Mouse (Mus musculus) G1E-ER4 (cell line): ENCODE results near the gene Rps5. TPM values are rescaled to one million over a fixed set of nuclear protein-coding genes. Genes with fewer than 3 reads are reported as not detected.

Source experiments
- GATA1 ChIP-seq: IDR thresholded peaks from one replicate; pipeline ENCODE4 v1.8.0; 2012; ENCODE audit warnings: low read length, inconsistent platforms
- polyA plus RNA-seq: library from polyadenylated mRNA; stranded (reverse); fragments of >175 nt; gene quantifications from 2 replicates; pipeline ENCODE4 v1.2.3, GENCODE M21; 2012

Rps5 gene
- polyA plus RNA-seq, 1 experiment = 2,301 TPM

GRCm38 (mm10) chr7:12965678-12966091 lies 43.6 kb downstream of the Rps5 start, which contains the start of gene Zfp324:
Zfp324 (plus strand) TSS chr7:12965838.
- TF ChIP-seq GATA1 = no peak

GRCm38 (mm10) chr7:12966104-12966845 lies 44.2 kb downstream of the Rps5 start:
- no peak for TF ChIP-seq GATA1

GRCm38 (mm10) chr7:12970906-12971305 lies 48.8 kb downstream of the Rps5 start:
- no peak for TF ChIP-seq GATA1

Other genes with a start within 250 kb of the Rps5 start
- gene Vmn2r55, start 237.3 kb upstream of the Rps5 start, polyA plus RNA-seq = not detected in 2 replicates
- gene Vmn2r56, start 187.3 kb upstream of the Rps5 start, polyA plus RNA-seq = not detected in 2 replicates
- gene Zscan18, start 118.7 kb upstream of the Rps5 start, polyA plus RNA-seq = not detected in 2 replicates
- 0.21 and 0.25 TPM in 2 replicates for gene Zfp329, start 103.4 kb upstream of the Rps5 start, polyA plus RNA-seq
- gene Zfp110, start 87.5 kb upstream of the Rps5 start, polyA plus RNA-seq = 2.3 and 3.0 TPM in 2 replicates
- gene Zfp128, start 41.1 kb upstream of the Rps5 start, polyA plus RNA-seq = 0.65 and 0.75 TPM in 2 replicates
- 4.1 and 5.8 TPM in 2 replicates for gene Zscan22, start 24.5 kb upstream of the Rps5 start, polyA plus RNA-seq
- gene Rnf225, start 5.1 kb downstream of the Rps5 start, polyA plus RNA-seq = 2.0 and 3.0 TPM in 2 replicates
- 4.6 and 5.0 TPM in 2 replicates for gene Zfp324, start 43.5 kb downstream of the Rps5 start, polyA plus RNA-seq
- gene Zfp446, start 55.6 kb downstream of the Rps5 start, polyA plus RNA-seq = 5.8 and 5.9 TPM in 2 replicates
- not detected in 2 replicates for gene Slc27a5, start 75.9 kb downstream of the Rps5 start, polyA plus RNA-seq
- 297 and 367 TPM in 2 replicates for gene Trim28, start 76.8 kb downstream of the Rps5 start, polyA plus RNA-seq
- gene Zbtb45, start 87.7 kb downstream of the Rps5 start, polyA plus RNA-seq = 192 and 209 TPM in 2 replicates
- gene Chmp2a, start 112.5 kb downstream of the Rps5 start, polyA plus RNA-seq = 86.1 and 432 TPM in 2 replicates
- gene Ube2m, start 116.0 kb downstream of the Rps5 start, polyA plus RNA-seq = 343 and 422 TPM in 2 replicates
- gene Mzf1, start 132.5 kb downstream of the Rps5 start, polyA plus RNA-seq = 0.45 and 0.51 TPM in 2 replicates
- gene Vmn1r85, start 172.9 kb downstream of the Rps5 start, polyA plus RNA-seq = not detected in 2 replicates
- gene Vmn1r86, start 197.6 kb downstream of the Rps5 start, polyA plus RNA-seq = not detected in 2 replicates
- gene Vmn1r87, start 217.9 kb downstream of the Rps5 start, polyA plus RNA-seq = not detected in 2 replicates
- not detected in 2 replicates for gene Vmn1r88, start 237.3 kb downstream of the Rps5 start, polyA plus RNA-seq